Mouse (Mus musculus): ENCODE data around the gene Slc15a3. TPM values are rescaled to one million over a fixed set of nuclear protein-coding genes. Genes with fewer than 3 reads are reported as not detected.
A peak's percentile ranks its signal among the peaks of the same experiment; 100 is the strongest.

Slc15a3 gene
- polyA plus RNA-seq, 1 experiment from 2014 or later: 0.54 TPM

- H3K4me3 ChIP-seq (replicated peaks; ENCODE audit: low read depth, low read length): no peak overlapping the region
- no peaks in the 10 kb centered on the region for H3K9me3 ChIP-seq (ENCODE audit: control insufficient read depth, low read length)
- H3K4me2 ChIP-seq (ENCODE audit: low read length): no peak overlapping the region
- H3K4me1 ChIP-seq (ENCODE audit: control insufficient read depth, insufficient read depth, low read length): no peaks in the 10 kb centered on the region
- ATAC-seq (ENCODE audit: low FRiP score, low TSS enrichment): no peak
- no peak for DNase-seq
- no peak overlapping the region for H3K9ac ChIP-seq (replicated peaks; ENCODE audit: low read length)
- H3K36me3 ChIP-seq (ENCODE audit: control insufficient read depth, insufficient read depth, low read length): no peaks in the 10 kb centered on the region
- no peaks in the 10 kb centered on the region for H3K27me3 ChIP-seq (ENCODE audit: control insufficient read depth, insufficient read depth, low read length)
- H3K27ac ChIP-seq (replicated peaks; ENCODE audit: low read depth, low read length): no peak overlapping the region
- 87% methylated on average over 6 of the region's 6 CpGs for WGBS
Measured at GRCm38 (mm10) chr19:10815871-10816270, 23.7 kb upstream of the Slc15a3 start.

GRCm38 (mm10) chr19:10816462-10816861 lies 23.1 kb upstream of the Slc15a3 start:
- 78% methylated on average over 2 of the region's 2 CpGs for WGBS
- H3K27ac ChIP-seq (replicated peaks; ENCODE audit: low read depth, low read length): no peak overlapping the region
- no peak for DNase-seq
- no peaks in the 10 kb centered on the region for H3K27me3 ChIP-seq (ENCODE audit: control insufficient read depth, insufficient read depth, low read length)
- no peak overlapping the region for H3K9ac ChIP-seq (replicated peaks; ENCODE audit: low read length)
- no peak overlapping the region for H3K4me2 ChIP-seq (ENCODE audit: low read length)
- no peaks in the 10 kb centered on the region for H3K36me3 ChIP-seq (ENCODE audit: control insufficient read depth, insufficient read depth, low read length)
- H3K9me3 ChIP-seq (ENCODE audit: control insufficient read depth, low read length): no peaks in the 10 kb centered on the region
- no peak overlapping the region for H3K4me3 ChIP-seq (replicated peaks; ENCODE audit: low read depth, low read length)
- H3K4me1 ChIP-seq (ENCODE audit: control insufficient read depth, insufficient read depth, low read length): no peaks in the 10 kb centered on the region
- ATAC-seq (ENCODE audit: low FRiP score, low TSS enrichment): no peak

DNA sequence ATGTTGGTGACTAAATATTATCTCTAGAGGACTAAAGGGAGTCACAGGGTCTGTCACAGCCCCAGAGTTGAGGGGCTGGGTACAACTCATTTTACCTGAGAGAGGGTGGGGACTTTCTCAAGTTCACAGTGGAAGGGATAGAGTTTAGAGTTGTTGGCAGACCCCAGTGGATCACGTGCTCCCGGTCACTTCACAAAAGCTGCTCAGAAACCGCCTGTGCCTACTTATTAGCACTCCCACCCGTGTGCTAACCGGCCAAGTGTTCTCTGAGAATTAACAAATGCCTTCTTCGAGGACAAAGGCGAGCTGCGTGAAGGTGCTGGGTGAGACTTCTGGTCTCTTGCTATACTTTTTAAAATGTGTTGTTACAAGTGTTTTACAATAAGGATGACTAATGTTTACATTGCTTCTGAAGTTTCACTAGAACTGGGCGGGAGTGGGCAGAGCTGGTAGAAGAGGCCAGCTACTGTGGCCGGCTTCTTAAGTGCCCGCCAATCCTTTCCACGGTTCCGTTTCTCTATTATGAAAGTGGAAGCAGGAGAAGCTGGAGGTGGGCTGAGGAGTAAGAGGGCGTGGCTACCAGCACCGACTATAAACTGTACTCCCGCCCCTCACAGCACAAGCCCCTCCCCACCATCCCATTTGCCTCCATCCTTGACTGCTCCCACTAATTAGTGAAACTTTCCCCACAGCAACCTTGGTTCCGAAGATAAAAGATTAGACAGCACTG lies 21.1 kb upstream of the Slc15a3 start:
- no peaks in the 10 kb centered on the region for H3K36me3 ChIP-seq (ENCODE audit: control insufficient read depth, insufficient read depth, low read length)
- H3K9me3 ChIP-seq (ENCODE audit: control insufficient read depth, low read length): no peaks in the 10 kb centered on the region
- 46% methylated on average over 17 of the region's 17 CpGs for WGBS
- ATAC-seq (ENCODE audit: low FRiP score, low TSS enrichment) (no peak), DNase-seq (no peak)
- no peaks in the 10 kb centered on the region for H3K27me3 ChIP-seq (ENCODE audit: control insufficient read depth, insufficient read depth, low read length)
- no peaks in the 10 kb centered on the region for H3K4me1 ChIP-seq (ENCODE audit: control insufficient read depth, insufficient read depth, low read length)
- no peak overlapping the region for H3K27ac ChIP-seq (replicated peaks; ENCODE audit: low read depth, low read length)
- no peak overlapping the region for H3K4me3 ChIP-seq (replicated peaks; ENCODE audit: low read depth, low read length)
- no peak overlapping the region for H3K4me2 ChIP-seq (ENCODE audit: low read length)
- no peak overlapping the region for H3K9ac ChIP-seq (replicated peaks; ENCODE audit: low read length)

- no peak for ATAC-seq (ENCODE audit: low FRiP score, low TSS enrichment)
Measured at GRCm38 (mm10) chr19:10821319-10821718, 18.2 kb upstream of the Slc15a3 start.

GRCm38 (mm10) chr19:10822534-10822933 lies 17.0 kb upstream of the Slc15a3 start:
- Histone ChIP-seq H3K4me1 (ENCODE audit: control insufficient read depth, insufficient read depth, low read length) (no peaks in the 10 kb centered on the region), H3K27me3 (ENCODE audit: control insufficient read depth, insufficient read depth, low read length) (no peaks in the 10 kb centered on the region), H3K36me3 (ENCODE audit: control insufficient read depth, insufficient read depth, low read length) (no peaks in the 10 kb centered on the region), H3K9ac (replicated peaks; ENCODE audit: low read length) (no peak overlapping the region), H3K4me3 (replicated peaks; ENCODE audit: low read depth, low read length) (no peak overlapping the region), H3K27ac (replicated peaks; ENCODE audit: low read depth, low read length) (no peak overlapping the region), H3K9me3 (ENCODE audit: control insufficient read depth, low read length) (no peaks in the 10 kb centered on the region), H3K4me2 (ENCODE audit: low read length) (no peak overlapping the region)
- no peak for DNase-seq
- WGBS: 96% methylated on average over 4 of the region's 4 CpGs
- ATAC-seq (ENCODE audit: low FRiP score, low TSS enrichment): no peak

More at GRCm38 (mm10) chr19:10821319-10821718, 18.2 kb upstream of the Slc15a3 start:
- Histone ChIP-seq H3K4me2 (ENCODE audit: low read length) (no peak overlapping the region), H3K27ac (replicated peaks; ENCODE audit: low read depth, low read length) (no peak overlapping the region), H3K36me3 (ENCODE audit: control insufficient read depth, insufficient read depth, low read length) (no peaks in the 10 kb centered on the region), H3K9ac (replicated peaks; ENCODE audit: low read length) (no peak overlapping the region), H3K9me3 (ENCODE audit: control insufficient read depth, low read length) (no peaks in the 10 kb centered on the region), H3K4me3 (replicated peaks; ENCODE audit: low read depth, low read length) (no peak overlapping the region), H3K27me3 (ENCODE audit: control insufficient read depth, insufficient read depth, low read length) (no peaks in the 10 kb centered on the region), H3K4me1 (ENCODE audit: control insufficient read depth, insufficient read depth, low read length) (no peaks in the 10 kb centered on the region)
- WGBS: 54% methylated on average over 7 of the region's 7 CpGs
- no peak for DNase-seq

DNA sequence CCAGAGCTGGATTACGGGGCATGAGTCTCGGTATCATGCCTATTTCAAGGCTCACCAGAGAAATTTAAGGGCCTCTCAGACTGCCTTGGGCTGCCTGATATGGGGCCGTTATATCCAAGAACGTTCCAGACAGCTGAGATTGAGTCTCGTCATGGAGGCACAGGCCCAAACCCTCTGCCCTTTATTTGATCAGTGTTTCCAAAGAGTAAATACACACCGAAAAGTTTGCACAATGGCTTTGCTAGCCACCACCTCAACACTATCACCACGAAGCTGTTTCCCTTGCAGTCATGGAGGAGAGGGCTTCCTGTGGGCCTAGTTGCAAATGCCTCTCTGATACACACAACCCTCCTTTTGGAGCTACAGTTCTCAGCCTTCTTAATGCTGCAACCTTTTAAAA lies 15.5 kb upstream of the Slc15a3 start:
- ATAC-seq (ENCODE audit: low FRiP score, low TSS enrichment) (no peak), DNase-seq (no peak)
- Histone ChIP-seq H3K9me3 (ENCODE audit: control insufficient read depth, low read length) (no peaks in the 10 kb centered on the region), H3K9ac (replicated peaks; ENCODE audit: low read length) (no peak overlapping the region), H3K27ac (replicated peaks; ENCODE audit: low read depth, low read length) (no peak overlapping the region), H3K27me3 (ENCODE audit: control insufficient read depth, insufficient read depth, low read length) (no peaks in the 10 kb centered on the region), H3K4me3 (replicated peaks; ENCODE audit: low read depth, low read length) (no peak overlapping the region), H3K4me1 (ENCODE audit: control insufficient read depth, insufficient read depth, low read length) (no peaks in the 10 kb centered on the region), H3K36me3 (ENCODE audit: control insufficient read depth, insufficient read depth, low read length) (no peaks in the 10 kb centered on the region), H3K4me2 (ENCODE audit: low read length) (no peak overlapping the region)
- WGBS: 92% methylated on average over 7 of the region's 7 CpGs

- no peak overlapping the region for H3K4me3 ChIP-seq (replicated peaks; ENCODE audit: low read depth, low read length)
- ATAC-seq (ENCODE audit: low FRiP score, low TSS enrichment) (no peak), DNase-seq (no peak)
- H3K9me3 ChIP-seq (ENCODE audit: control insufficient read depth, low read length): no peaks in the 10 kb centered on the region
- WGBS: 93% methylated on average over 5 of the region's 5 CpGs
- no peaks in the 10 kb centered on the region for H3K36me3 ChIP-seq (ENCODE audit: control insufficient read depth, insufficient read depth, low read length)
- no peak overlapping the region for H3K27ac ChIP-seq (replicated peaks; ENCODE audit: low read depth, low read length)
- no peak overlapping the region for H3K4me2 ChIP-seq (ENCODE audit: low read length)
- H3K4me1 ChIP-seq (ENCODE audit: control insufficient read depth, insufficient read depth, low read length): no peaks in the 10 kb centered on the region
- H3K9ac ChIP-seq (replicated peaks; ENCODE audit: low read length): no peak overlapping the region
- no peaks in the 10 kb centered on the region for H3K27me3 ChIP-seq (ENCODE audit: control insufficient read depth, insufficient read depth, low read length)
Measured at GRCm38 (mm10) chr19:10828321-10828720, 11.2 kb upstream of the Slc15a3 start.

DNA sequence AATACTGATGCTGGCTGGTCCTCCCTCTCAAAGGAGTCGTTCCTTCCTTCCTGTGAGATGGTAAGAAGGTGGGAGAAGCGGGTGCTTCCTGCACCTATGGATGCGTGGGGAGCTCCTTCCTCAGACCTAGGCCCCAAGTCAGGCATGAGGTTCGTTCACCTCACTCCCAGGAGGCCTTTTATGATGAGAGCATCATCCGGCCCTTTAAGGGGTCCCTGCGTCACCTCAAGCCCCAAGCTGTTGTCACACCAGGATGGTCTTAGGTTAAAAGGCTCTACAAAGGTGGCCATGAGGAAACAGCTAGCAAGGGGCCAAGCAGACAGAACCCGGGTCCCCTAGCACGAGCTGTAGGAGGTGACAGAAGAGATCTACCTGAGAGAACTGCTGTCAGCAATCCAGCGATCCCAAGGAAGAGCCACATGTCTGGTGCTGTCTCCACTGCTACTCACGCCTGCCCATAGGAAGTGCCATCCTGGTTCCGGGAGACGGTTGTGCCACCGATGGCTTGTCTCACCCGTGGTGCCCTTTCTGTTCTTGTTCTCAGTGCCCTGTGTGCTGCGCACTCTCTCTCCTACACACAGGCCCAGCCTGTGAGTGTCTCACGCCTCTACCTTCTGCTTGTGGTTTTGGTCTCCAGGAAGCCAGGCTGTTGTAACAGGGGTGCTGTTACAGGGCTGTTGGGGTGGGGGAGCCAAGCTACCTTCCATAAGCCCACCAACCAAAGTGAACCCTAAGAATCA lies 9.9 kb upstream of the Slc15a3 start, which contains the start of gene Cd6:
Gene Cd6 (minus strand): TSS at position 623 of the 740 bp plus-strand sequence.
- WGBS: 92% methylated on average over 16 of the region's 16 CpGs
- no peak for DNase-seq
- H3K36me3 ChIP-seq (ENCODE audit: control insufficient read depth, insufficient read depth, low read length): no peaks in the 10 kb centered on the region
- no peak within 1 kb of the TSS for H3K4me2 ChIP-seq (ENCODE audit: low read length)
- H3K4me3 ChIP-seq (replicated peaks; ENCODE audit: low read depth, low read length): no peak within 1 kb of the TSS
- H3K27me3 ChIP-seq (ENCODE audit: control insufficient read depth, insufficient read depth, low read length): no peaks in the 10 kb centered on the region
- no peaks in the 10 kb centered on the region for H3K9me3 ChIP-seq (ENCODE audit: control insufficient read depth, low read length)
- no peak within 1 kb of the TSS for H3K27ac ChIP-seq (replicated peaks; ENCODE audit: low read depth, low read length)
- no peak within 1 kb of the TSS for H3K9ac ChIP-seq (replicated peaks; ENCODE audit: low read length)
- no peak for ATAC-seq (ENCODE audit: low FRiP score, low TSS enrichment)
- no peaks in the 10 kb centered on the region for H3K4me1 ChIP-seq (ENCODE audit: control insufficient read depth, insufficient read depth, low read length)

GRCm38 (mm10) chr19:10831424-10831823 lies 8.1 kb upstream of the Slc15a3 start:
- ATAC-seq (ENCODE audit: low FRiP score, low TSS enrichment) (no peak), DNase-seq (peak; percentile 54)
- Histone ChIP-seq H3K9ac (replicated peaks; ENCODE audit: low read length) (no peak overlapping the region), H3K9me3 (ENCODE audit: control insufficient read depth, low read length) (no peaks in the 10 kb centered on the region), H3K4me1 (ENCODE audit: control insufficient read depth, insufficient read depth, low read length) (no peaks in the 10 kb centered on the region), H3K36me3 (ENCODE audit: control insufficient read depth, insufficient read depth, low read length) (no peaks in the 10 kb centered on the region), H3K27me3 (ENCODE audit: control insufficient read depth, insufficient read depth, low read length) (no peaks in the 10 kb centered on the region), H3K4me2 (ENCODE audit: low read length) (no peak overlapping the region), H3K27ac (replicated peaks; ENCODE audit: low read depth, low read length) (no peak overlapping the region), H3K4me3 (replicated peaks; ENCODE audit: low read depth, low read length) (no peak overlapping the region)
- 12% methylated on average over 5 of the region's 5 CpGs for WGBS

Data from midbrain, embryonic 14.5 days (tissue).